Mouse (Mus musculus) lung, postnatal 25 days (tissue): ENCODE results near the gene Cyp26b1.
"Not testable (repeated sequence)": the region's sequence is repeated elsewhere in the genome, so short reads cannot be mapped to it uniquely, and the experiment has no call there.

Experiments used
- DNase-seq: peaks from one replicate; pipeline ENCODE4 v3.0.0; 2022; ENCODE audit warnings: low spot score

Gene Cyp26b1

GRCm38 (mm10) chr6:84593693-84594092 is at the start of gene Cyp26b1:
Gene Cyp26b1, minus strand, starts transcription at chr6:84593908.
- no peak for DNase-seq

- no peak for DNase-seq
These were observed 47.3 kb upstream of the Cyp26b1 start for GRCm38 (mm10) chr6:84641062-84641431.

GRCm38 (mm10) chr6:84640324-84641061 is 46.8 kb upstream of the Cyp26b1 start:
- peak; percentile 64 for DNase-seq

DNA sequence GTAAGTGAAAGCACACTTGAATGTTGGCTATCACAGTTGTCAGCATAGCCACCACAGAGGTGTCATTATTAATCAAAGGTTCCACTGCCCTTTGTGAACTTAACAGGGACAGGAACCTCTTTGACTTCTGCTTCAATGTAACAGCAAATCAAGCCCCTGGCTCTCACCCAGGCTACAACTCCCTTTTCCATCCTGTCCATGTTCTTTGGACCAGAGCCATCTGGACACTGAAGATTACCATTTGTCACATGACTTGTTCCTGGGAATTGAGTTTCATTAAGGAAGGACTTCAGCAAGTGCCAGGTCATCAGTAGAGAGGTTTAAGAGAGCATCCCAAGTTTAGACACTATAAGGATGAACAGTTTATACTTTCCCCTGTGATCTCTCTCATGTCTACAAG is 44.5 kb upstream of the Cyp26b1 start:
- peak; percentile 82 for DNase-seq

DNA sequence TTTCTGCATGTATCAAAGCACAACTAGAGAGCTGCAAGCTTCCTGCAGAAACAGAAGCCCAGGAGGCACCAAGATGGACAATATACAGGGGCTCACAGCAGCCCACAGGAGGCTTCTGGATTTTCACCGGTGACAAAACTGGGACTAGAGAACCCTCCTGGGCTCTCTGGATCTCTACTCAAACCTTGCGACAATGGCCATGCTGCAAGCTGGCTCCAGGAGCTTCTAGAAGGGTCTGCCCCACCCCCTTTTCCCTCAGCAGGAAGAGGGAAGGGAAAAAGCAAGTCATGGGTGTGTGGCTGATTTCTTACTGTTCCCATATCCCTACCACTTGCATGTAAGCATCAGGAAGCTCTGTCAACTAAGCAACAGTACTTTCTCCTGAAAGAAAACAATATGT is 37.9 kb upstream of the Cyp26b1 start:
- DNase-seq: peak; percentile 12

GRCm38 (mm10) chr6:84630276-84630675 is 36.6 kb upstream of the Cyp26b1 start:
- peak; percentile 45 for DNase-seq

GRCm38 (mm10) chr6:84628831-84629230 is 35.1 kb upstream of the Cyp26b1 start:
- no peak for DNase-seq

- DNase-seq: no peak
These were observed 32.7 kb upstream of the Cyp26b1 start for GRCm38 (mm10) chr6:84626398-84626797.

GRCm38 (mm10) chr6:84619166-84619565 is 25.5 kb upstream of the Cyp26b1 start:
- no peak for DNase-seq

DNA sequence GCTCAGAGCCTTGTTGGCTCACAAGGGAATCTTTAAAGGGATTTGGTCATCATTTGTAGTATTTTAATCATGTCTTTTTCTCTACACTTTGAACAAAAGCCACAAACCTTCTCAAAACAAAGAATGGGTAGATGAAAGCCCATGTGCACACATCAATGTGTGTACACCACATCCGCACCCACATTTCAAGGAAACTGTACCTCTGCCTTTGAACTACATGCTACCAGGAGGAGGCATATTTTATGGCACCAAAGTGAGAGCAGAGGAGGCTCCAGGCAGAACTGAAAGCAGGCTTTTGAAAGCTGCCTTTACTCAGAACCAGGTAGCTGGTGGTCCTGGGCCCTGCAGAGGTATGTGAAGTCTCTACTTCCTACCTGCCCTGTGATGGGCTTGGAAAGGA is 23.3 kb upstream of the Cyp26b1 start:
- DNase-seq: peak; percentile 5

- DNase-seq: no peak
These were observed 22.9 kb upstream of the Cyp26b1 start for GRCm38 (mm10) chr6:84616586-84616985.

DNA sequence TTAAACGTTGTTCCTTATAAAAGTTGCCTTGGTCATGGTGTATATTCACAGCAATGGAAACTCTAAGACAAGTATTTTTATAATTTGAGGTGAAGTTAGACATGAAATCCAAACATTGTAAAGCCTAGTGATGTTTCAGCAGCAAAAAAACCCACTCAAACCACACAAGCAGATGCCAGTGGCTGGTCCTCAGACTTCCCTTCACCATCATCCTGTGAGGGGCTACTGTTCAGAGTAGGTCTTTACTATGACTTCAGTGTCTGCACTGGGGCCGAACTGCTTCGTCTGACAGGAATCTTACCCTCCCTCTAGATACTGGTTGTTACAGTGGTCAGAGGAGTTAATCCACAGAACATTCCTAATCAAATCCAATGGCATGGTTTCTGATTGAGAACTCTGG is 19.9 kb upstream of the Cyp26b1 start:
- no peak for DNase-seq

- DNase-seq: no peak
These were observed 7.6 kb upstream of the Cyp26b1 start for GRCm38 (mm10) chr6:84601136-84601889.

DNA sequence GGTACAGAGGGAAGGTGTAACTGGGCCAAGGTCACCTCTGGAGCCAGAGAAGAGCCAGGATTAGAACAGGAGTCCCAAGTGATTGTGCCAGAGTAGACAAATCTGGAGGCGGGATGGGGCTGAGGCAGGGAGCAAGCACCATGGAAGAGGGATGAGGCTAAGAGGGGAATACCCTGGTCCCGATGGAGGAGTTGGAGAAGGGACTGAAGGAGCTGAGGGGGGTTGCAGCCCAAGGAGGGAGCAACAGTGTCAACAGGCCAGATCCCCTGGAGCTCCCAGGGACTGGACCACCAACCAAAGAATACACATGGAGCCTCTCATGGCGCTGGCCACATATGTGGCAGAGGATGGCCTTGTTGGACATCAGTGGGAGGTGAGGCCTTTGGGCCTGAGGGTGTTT is 5.6 kb upstream of the Cyp26b1 start:
- DNase-seq: not testable (repeated sequence)

DNA sequence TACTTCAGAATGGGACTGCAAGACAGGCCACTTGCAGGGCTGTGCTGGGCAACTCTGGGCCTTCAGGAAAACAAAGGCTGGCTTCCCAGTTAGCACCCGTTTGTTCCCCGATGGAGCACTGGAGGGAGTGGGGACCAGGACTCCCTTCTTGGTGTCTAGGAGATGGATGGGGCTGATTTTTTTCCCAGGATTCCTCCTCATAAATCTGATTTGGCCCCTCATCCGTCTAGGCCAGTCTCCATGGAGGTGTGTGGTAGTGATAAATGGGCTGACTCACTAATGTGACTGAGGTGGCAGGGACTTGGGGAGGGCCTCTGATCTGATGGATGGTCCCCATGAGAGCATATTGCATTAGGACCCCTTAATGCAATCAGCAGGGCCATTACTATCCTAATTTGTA is 5.0 kb upstream of the Cyp26b1 start:
- no peak for DNase-seq

GRCm38 (mm10) chr6:84594626-84595025 is 918 bp upstream of the Cyp26b1 start:
- no peak for DNase-seq

GRCm38 (mm10) chr6:84590961-84591745 is 2.6 kb downstream of the Cyp26b1 start:
- DNase-seq: no peak

DNA sequence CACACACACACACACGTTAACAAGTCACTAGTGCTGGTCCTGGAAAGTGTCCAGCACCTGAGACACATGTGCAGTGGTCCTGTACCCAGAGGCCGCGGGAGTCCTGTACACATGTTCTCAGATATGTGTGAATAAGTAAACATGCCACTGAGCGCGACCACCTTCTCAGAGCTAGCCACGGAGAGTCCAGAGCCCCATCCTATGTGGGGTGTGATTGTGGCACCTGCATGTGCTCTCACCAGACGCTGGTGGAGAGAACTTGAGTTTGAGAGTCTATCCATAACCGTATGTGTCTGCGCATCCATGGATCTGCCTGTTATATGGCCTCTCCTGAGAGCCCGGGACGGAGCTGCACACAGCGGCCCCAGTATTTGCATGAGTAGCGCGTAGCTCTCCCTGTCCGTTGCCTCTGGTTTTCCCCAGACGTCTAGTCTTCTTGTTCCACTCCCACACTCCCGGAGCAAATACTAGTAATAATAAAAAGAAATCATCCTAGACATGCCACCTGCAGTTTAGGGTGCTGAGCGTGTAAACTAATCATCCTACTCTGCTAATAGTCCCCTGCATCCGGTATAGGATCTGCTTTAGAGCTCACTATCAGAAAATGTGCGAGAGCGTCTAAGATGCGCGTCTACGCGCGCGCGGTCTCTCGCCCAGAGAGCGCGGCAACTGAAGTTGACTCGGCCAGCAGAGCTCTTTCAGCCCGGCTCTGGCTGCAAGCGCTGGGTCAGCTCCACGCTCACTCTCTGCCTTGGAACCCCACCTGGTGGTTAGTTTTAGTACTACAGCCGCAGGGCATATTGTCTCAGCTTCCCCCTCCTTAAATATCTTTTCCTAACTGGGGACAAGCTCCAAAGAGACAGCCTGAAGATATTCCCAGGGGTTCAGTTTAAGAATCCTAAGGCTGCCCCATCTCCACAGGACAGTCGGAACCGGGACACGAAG is 3.7 kb downstream of the Cyp26b1 start:
- DNase-seq: peak; percentile 86

GRCm38 (mm10) chr6:84588895-84589652 is 4.6 kb downstream of the Cyp26b1 start:
- DNase-seq: peak; percentile 57

DNA sequence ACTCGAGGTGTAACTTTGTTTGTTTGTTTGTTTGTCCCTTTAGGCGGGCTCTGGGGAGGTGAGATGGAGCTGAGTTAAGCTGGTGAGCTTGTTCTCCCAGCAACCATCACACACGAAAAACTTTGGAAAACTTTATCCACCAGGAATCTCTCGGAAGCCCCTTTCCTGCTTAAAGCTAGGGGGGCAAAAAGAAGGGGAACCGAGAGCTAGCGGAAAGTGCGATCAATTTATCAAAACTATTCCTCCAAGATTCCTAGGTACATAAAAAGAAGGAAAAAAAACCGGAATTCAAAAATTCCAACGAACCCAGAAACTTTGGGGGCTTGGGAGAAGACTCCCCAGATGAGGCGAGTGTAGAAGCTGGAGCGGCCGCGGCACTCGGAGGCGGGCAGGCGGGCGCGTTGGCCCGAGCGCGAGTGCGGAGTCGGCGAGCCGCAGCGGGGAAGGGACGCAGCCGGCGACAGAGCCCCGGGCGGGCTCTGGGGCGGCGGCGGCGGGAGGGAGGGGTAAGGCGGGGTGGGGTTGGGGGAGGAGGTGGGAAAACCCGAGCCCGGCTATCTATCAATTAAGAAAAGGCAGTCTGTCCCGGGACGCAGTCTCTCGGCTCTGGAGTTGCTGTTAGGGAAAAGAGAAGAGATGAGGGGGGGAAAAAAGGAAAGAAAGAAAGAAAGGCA is 5.3 kb downstream of the Cyp26b1 start:
- no peak for DNase-seq
